Mouse (Mus musculus): ENCODE results near the gene Aes. TPM values are rescaled to one million over a fixed set of nuclear protein-coding genes. Genes with fewer than 3 reads are reported as not detected.

Aes gene
- polyA plus RNA-seq, 1 experiment from 2014 or later: 636 TPM

DNA sequence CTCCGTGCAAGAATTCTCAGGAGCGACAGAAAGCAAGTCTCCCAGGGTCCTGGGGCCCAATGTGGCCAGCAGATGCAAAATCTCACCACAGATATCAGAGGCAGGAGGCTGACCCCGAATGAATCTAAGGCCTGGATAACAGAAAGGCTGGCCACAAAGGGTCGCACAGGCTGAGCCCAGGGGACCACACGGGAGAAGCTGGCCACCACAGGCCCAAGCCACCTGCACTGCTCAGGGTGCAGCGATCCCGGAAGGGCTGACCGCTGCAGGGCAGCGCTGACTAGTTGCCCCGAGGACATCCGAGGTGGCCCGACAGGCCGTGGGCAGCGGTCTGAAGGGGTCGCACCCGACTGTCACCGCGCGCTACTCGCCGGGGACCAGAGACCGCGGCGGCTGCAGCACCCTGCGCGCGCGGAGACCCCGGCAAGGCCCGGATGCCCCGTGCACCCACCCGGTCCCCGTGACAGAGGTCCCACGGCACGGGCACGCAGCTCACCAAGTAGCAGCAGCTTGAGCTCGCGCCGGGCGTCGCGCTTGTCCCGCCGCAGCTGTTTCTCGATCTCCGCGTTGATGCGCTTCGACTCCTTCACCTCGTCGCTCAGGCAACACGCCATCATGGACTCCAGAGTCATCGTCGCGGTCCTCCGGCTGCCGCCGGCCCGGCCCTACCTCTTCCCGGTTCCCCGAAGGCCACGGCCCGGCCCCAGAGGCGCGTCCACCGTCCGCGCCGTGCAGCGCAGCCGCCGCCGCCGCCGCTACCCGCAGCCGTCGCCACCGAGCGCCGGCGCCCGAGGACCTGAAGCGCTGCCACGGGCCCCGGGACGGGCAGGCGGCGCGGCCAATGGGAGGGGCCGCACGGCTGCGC is 14.8 kb upstream of the Aes start:
- peak; percentile 1; the same call in 1 of the 2 replicates for ATAC-seq (ENCODE audit: insufficient number of reproducible peaks, low FRiP score)

DNA sequence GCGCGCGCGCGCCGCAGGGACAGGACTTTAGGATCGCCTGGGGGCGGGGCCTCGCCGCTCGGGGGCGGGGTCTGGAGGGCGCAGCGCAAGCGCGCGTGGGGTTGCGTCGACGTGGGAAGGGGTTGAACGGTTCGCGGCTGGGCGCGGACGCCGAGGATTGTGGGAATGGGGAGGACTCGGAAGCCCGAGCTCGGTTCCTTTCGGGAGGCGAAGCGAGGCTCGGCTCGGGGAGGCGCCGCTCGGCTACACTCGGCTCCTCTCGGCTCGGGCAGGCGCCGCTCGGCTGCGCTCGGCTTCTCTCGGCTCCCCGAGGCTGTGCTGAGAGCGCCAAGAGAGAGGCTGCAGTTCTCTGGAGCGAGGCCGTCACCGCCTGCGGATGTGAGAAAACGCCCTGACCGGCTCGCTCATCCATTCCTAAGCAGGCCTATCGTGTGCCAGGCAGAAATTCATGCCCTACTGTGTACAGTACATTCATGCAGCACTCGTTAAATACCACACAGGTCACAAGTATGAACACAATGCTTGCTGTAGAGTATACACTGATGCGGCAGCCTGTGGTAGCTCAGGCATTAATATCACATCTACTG is 14.0 kb upstream of the Aes start, which contains the start of gene Gna11:
Gene Gna11 (minus strand): TSS at position 30 of the 587 bp plus-strand sequence.
- Histone ChIP-seq H3K27me3 (replicated peaks) (no peaks in the 10 kb centered on the region), H3K9ac (peak within 1 kb of the TSS; percentile 96), H3K4me1 (replicated peaks) (peaks cover 49% of the 10 kb centered on the region), H3K4me3 (peak within 1 kb of the TSS; percentile 99), H3K36me3 (peaks cover 2% of the 10 kb centered on the region; the same call in 1 of the 2 replicates), H3K9me3 (replicated peaks) (no peaks in the 10 kb centered on the region), H3K27ac (ENCODE audit: poor library complexity, severe bottlenecking) (peak within 1 kb of the TSS; percentile 74), H3K4me2 (peak within 1 kb of the TSS; percentile 99)
- peak; percentile 94 for ATAC-seq (ENCODE audit: insufficient number of reproducible peaks, low FRiP score)
- WGBS: 1% methylated on average over 59 of the region's 59 CpGs

More for the DNA sequence above, 14.8 kb upstream of the Aes start:
- Histone ChIP-seq H3K27me3 (replicated peaks) (no peaks in the 10 kb centered on the region), H3K9ac (peak overlapping the region; percentile 96), H3K4me2 (peak overlapping the region; percentile 99), H3K27ac (ENCODE audit: poor library complexity, severe bottlenecking) (peak overlapping the region; percentile 74), H3K4me1 (replicated peaks) (peaks cover 49% of the 10 kb centered on the region), H3K36me3 (peaks cover 8% of the 10 kb centered on the region), H3K9me3 (replicated peaks) (no peaks in the 10 kb centered on the region), H3K4me3 (peak overlapping the region; percentile 99)
- WGBS: under 1% methylated on average over 82 of the region's 93 CpGs

DNA sequence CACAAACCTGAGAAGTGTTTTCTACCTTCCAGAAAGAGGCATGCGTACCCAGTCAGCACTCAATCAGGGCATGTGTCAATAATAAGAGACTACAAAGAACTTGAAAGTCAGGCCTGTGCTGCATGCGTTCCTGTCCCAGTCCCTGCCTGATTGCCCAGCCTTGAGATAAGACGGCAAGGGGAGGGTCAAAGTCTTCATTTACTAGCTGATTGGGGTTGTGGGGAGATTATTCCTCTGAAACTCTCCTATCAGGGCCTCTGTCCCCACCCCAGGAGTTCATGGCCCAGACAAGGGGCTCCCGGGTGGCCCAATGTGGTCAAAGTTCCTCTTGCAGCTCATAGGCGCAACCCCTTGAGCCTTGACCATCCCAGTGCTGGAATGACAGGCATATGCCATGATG is 13.0 kb upstream of the Aes start:
- no peak for ATAC-seq (ENCODE audit: insufficient number of reproducible peaks, low FRiP score)
- Histone ChIP-seq H3K27me3 (replicated peaks) (no peaks in the 10 kb centered on the region), H3K36me3 (no peaks in the 10 kb centered on the region), H3K4me3 (no peak overlapping the region), H3K4me2 (no peak overlapping the region), H3K27ac (ENCODE audit: poor library complexity, severe bottlenecking) (no peak overlapping the region), H3K9ac (peak overlapping the region; percentile 42), H3K4me1 (replicated peaks) (peaks cover 44% of the 10 kb centered on the region), H3K9me3 (replicated peaks) (no peaks in the 10 kb centered on the region)
- WGBS: 43% methylated on average over 5 of the region's 5 CpGs

- Histone ChIP-seq H3K9ac (peak overlapping the region; percentile 42), H3K27me3 (replicated peaks) (no peaks in the 10 kb centered on the region), H3K27ac (ENCODE audit: poor library complexity, severe bottlenecking) (no peak overlapping the region), H3K36me3 (no peaks in the 10 kb centered on the region), H3K4me2 (no peak overlapping the region), H3K4me1 (replicated peaks) (peaks cover 40% of the 10 kb centered on the region), H3K9me3 (replicated peaks) (no peaks in the 10 kb centered on the region), H3K4me3 (no peak overlapping the region)
- no peak for ATAC-seq (ENCODE audit: insufficient number of reproducible peaks, low FRiP score)
- 90% methylated on average over 13 of the region's 13 CpGs for WGBS
Measured at GRCm38 (mm10) chr10:81546788-81547571, 12.3 kb upstream of the Aes start.

GRCm38 (mm10) chr10:81548944-81549343 is 10.3 kb upstream of the Aes start:
- ATAC-seq (ENCODE audit: insufficient number of reproducible peaks, low FRiP score): no peak
- Histone ChIP-seq H3K27ac (ENCODE audit: poor library complexity, severe bottlenecking) (no peak overlapping the region), H3K4me3 (no peak overlapping the region), H3K9ac (no peak overlapping the region), H3K9me3 (replicated peaks) (peaks cover 4% of the 10 kb centered on the region), H3K27me3 (replicated peaks) (no peaks in the 10 kb centered on the region), H3K4me1 (replicated peaks) (peaks cover 21% of the 10 kb centered on the region), H3K36me3 (no peaks in the 10 kb centered on the region), H3K4me2 (no peak overlapping the region)
- 67% methylated on average over 5 of the region's 5 CpGs for WGBS

DNA sequence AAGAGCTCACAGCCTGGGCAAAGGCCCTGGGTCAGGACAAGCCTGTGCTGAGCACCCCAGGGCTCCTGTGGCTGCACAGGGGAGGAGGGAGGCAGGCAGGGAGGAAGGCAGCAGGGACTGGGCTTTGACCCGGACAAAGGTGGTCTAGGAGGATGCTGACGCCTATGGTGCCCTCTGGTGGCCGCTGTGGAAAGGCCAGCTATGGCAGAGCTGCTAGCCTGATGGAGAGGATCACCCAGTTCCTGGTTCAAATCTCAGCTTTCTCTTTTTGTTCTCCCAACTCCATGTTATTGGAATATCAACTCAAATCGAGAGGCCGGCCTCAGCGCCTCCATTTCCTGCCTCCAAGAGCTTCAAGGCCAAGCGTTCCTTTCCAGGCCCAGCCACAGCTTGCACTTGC is 9.0 kb upstream of the Aes start:
- H3K4me1 ChIP-seq (replicated peaks): peaks cover 16% of the 10 kb centered on the region
- H3K27ac ChIP-seq (ENCODE audit: poor library complexity, severe bottlenecking): no peak overlapping the region
- no peak for ATAC-seq (ENCODE audit: insufficient number of reproducible peaks, low FRiP score)
- H3K4me3 ChIP-seq: no peak overlapping the region
- peaks cover 4% of the 10 kb centered on the region for H3K9me3 ChIP-seq (replicated peaks)
- 4% methylated on average over 7 of the region's 7 CpGs for WGBS
- no peaks in the 10 kb centered on the region for H3K36me3 ChIP-seq
- no peak overlapping the region for H3K4me2 ChIP-seq
- H3K27me3 ChIP-seq (replicated peaks): no peaks in the 10 kb centered on the region
- H3K9ac ChIP-seq: no peak overlapping the region

DNA sequence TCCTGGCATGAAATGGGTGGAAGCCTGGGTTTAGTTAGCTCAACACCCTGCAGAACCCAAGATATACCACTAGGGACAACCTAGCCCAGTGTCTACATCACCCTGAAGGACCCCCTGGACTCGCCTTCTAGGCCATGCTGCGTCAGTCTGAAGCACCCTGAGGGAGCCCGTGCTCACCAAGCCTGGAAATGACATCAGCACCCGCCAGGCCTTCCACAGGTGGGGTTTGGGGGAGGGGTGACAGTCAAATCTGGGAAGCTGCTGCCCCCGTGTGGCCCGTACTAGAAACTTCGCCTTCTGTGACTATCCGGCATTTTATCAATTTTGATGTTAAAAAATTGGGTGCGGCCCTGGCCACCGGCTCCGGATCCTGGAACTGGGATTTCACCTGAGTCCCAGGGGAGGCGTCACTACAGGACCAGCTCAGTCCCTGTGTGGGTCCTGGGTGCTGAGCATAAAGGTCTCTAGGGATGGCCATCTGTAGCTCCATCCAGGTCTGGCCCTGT is 7.6 kb upstream of the Aes start:
- no peak overlapping the region for H3K9ac ChIP-seq
- H3K4me3 ChIP-seq: no peak overlapping the region
- no peak overlapping the region for H3K4me2 ChIP-seq
- H3K4me1 ChIP-seq (replicated peaks): peaks cover 5% of the 10 kb centered on the region
- 0 out of 2 replicates have a peak overlapping the region, but pooled peaks have one; percentile 13 for H3K27ac ChIP-seq (ENCODE audit: poor library complexity, severe bottlenecking)
- H3K9me3 ChIP-seq (replicated peaks): peaks cover 7% of the 10 kb centered on the region
- H3K27me3 ChIP-seq (replicated peaks): no peaks in the 10 kb centered on the region
- ATAC-seq (ENCODE audit: insufficient number of reproducible peaks, low FRiP score): peak; percentile 84
- 2% methylated on average over 12 of the region's 12 CpGs for WGBS
- no peaks in the 10 kb centered on the region for H3K36me3 ChIP-seq

DNA sequence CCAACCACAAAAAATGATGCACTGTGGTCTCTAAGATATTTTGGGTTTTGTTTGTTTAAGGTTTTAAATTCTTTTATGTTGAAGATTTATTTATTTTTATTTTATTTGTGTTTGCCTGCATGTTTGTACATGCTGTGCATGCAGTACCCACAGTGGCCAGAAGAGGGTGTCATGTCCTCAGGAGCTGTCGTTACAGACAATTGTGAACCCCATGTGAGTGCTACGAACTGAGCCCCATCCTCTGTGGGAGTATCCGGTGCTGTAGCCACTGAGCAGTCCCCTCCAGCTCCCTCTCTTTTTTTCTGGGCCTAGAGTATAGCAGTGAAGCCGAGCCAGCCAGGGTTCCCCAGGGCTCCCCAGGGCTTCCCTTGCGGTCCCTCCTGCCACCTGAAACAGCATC is 6.1 kb upstream of the Aes start:
- H3K4me1 ChIP-seq (replicated peaks): peaks cover 4% of the 10 kb centered on the region
- WGBS: 84% methylated on average over 5 of the region's 5 CpGs
- no peaks in the 10 kb centered on the region for H3K27me3 ChIP-seq (replicated peaks)
- H3K36me3 ChIP-seq: no peaks in the 10 kb centered on the region
- no peak overlapping the region for H3K27ac ChIP-seq (ENCODE audit: poor library complexity, severe bottlenecking)
- H3K4me2 ChIP-seq: no peak overlapping the region
- no peak overlapping the region for H3K9ac ChIP-seq
- no peak for ATAC-seq (ENCODE audit: insufficient number of reproducible peaks, low FRiP score)
- H3K4me3 ChIP-seq: no peak overlapping the region
- H3K9me3 ChIP-seq (replicated peaks): peaks cover 7% of the 10 kb centered on the region

- Histone ChIP-seq H3K4me2 (no peak overlapping the region), H3K4me1 (replicated peaks) (peaks cover 4% of the 10 kb centered on the region), H3K4me3 (no peak overlapping the region), H3K9me3 (replicated peaks) (peaks cover 7% of the 10 kb centered on the region), H3K27ac (ENCODE audit: poor library complexity, severe bottlenecking) (no peak overlapping the region), H3K9ac (no peak overlapping the region), H3K36me3 (no peaks in the 10 kb centered on the region), H3K27me3 (replicated peaks) (no peaks in the 10 kb centered on the region)
- WGBS: 76% methylated on average over 6 of the region's 6 CpGs
- ATAC-seq (ENCODE audit: insufficient number of reproducible peaks, low FRiP score): no peak
Measured at GRCm38 (mm10) chr10:81553807-81554755, 5.2 kb upstream of the Aes start.

DNA sequence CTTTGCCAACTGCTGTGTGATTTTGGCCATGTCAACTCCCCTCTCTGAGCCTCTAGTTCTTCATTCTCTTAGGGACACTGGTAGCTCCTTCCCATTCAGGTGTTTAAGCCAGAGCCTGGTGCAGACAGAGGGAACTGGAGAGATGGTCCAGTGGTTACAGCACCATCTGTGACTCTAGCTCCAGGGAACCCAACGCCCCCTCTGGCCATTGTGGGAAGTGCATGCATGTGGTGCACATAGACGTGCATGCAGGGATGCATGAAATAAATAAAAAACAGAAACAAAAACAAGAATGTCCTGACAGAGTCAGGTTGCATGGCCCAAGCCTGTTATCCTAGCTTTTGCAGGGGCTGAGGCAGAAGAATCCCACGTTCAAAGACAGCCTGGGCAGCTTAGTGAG is 3.0 kb upstream of the Aes start:
- H3K4me2 ChIP-seq: no peak overlapping the region
- H3K4me3 ChIP-seq: no peak overlapping the region
- peaks cover 12% of the 10 kb centered on the region for H3K4me1 ChIP-seq (replicated peaks)
- H3K9me3 ChIP-seq (replicated peaks): peaks cover 7% of the 10 kb centered on the region
- ATAC-seq (ENCODE audit: insufficient number of reproducible peaks, low FRiP score): no peak
- H3K9ac ChIP-seq: no peak overlapping the region
- H3K36me3 ChIP-seq: peaks cover 4% of the 10 kb centered on the region
- no peak overlapping the region for H3K27ac ChIP-seq (ENCODE audit: poor library complexity, severe bottlenecking)
- H3K27me3 ChIP-seq (replicated peaks): no peaks in the 10 kb centered on the region
- 69% methylated on average over 3 of the region's 3 CpGs for WGBS

All from heart, embryonic 12.5 days (tissue).